Mouse (Mus musculus) hindbrain, embryonic 12.5 days (tissue): ENCODE results near the gene Wdr78. TPM values are rescaled to one million over a fixed set of nuclear protein-coding genes. Genes with fewer than 3 reads are reported as not detected.

Experiments used
- ATAC-seq: fragments of 200-750 bp; cut with Nextera tagmentation; 2 replicates; pipeline ENCODE4 v1.8.0; 2017; ENCODE audit warnings: moderate TSS enrichment; ENCODE audit not compliant: low FRiP score
- H3K27ac ChIP-seq: fragments of 300-500 bp; sonication (generic); 2 replicates; pipeline ENCODE4 v1.5.1; 2016; ENCODE audit warnings: mild to moderate bottlenecking
- H3K27me3 ChIP-seq: fragments of 300-500 bp; sonication (generic); 2 replicates; pipeline ENCODE4 v1.6.1; 2016; ENCODE audit warnings: mild to moderate bottlenecking
- H3K36me3 ChIP-seq: fragments of 300-500 bp; sonication (generic); 2 replicates; pipeline ENCODE4 v1.6.1; 2016; ENCODE audit warnings: mild to moderate bottlenecking
- H3K4me1 ChIP-seq: fragments of 300-500 bp; sonication (generic); 2 replicates; pipeline ENCODE4 v1.6.1; 2016
- H3K4me2 ChIP-seq: fragments of 300-500 bp; sonication (generic); replicated peaks from 2 replicates; pipeline ENCODE4 v1.6.1; 2016; ENCODE audit warnings: mild to moderate bottlenecking
- H3K4me3 ChIP-seq: fragments of 300-500 bp; sonication (generic); 2 replicates; pipeline ENCODE4 v1.5.1; 2016; ENCODE audit warnings: mild to moderate bottlenecking
- H3K9ac ChIP-seq: fragments of 300-500 bp; sonication (generic); 2 replicates; pipeline ENCODE4 v1.6.1; 2016; ENCODE audit warnings: mild to moderate bottlenecking, moderate library complexity
- H3K9me3 ChIP-seq: fragments of 300-500 bp; sonication (generic); replicated peaks from 2 replicates; pipeline ENCODE4 v1.6.1; 2016; ENCODE audit warnings: mild to moderate bottlenecking
- WGBS: fragments of 180-500 bp; shearing (Covaris S2); methylation state at CpG from one replicate; pipeline ENCODE4 v1.1.7; 2016; 5-methylcytosine and 5-hydroxymethylcytosine counted together
- polyA plus RNA-seq: library from polyadenylated mRNA; unstranded; fragments of >200 nt; fragmentation: Nextera tagmentation; extraction: Ambion mirVana; gene quantifications from 2 replicates; pipeline ENCODE4 v1.2.1, GENCODE M21; 2016

The Wdr78 gene
- polyA plus RNA-seq, 1 experiment from 2014 or later, result 7.8 TPM

DNA sequence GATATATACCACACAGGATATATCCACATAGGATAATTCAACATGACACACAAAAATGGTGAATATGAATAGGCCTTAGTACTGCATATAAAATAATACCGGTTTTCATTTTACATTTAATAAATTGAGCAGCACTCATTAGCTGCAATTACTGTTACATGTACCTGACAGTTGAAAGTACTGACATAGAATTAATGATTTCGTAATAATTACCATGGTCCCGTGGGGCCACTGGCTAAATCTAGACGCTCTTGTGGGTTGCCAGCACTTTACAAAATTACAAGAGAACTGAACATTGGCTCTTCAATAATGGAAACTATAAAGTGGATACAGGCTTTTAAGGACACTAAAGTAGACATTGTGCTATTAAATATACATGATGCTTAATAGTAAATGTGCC is 109.7 kb downstream of the Wdr78 start:
- Histone ChIP-seq H3K9me3 (no peaks in the 10 kb centered on the region), H3K4me1 (peaks cover 15% of the 10 kb centered on the region), H3K27ac (no peak overlapping the region), H3K9ac (no peak overlapping the region), H3K36me3 (no peaks in the 10 kb centered on the region), H3K27me3 (no peaks in the 10 kb centered on the region), H3K4me3 (no peak overlapping the region), H3K4me2 (no peak overlapping the region)
- 79% methylated on average over 4 of the region's 4 CpGs for WGBS
- no peak for ATAC-seq

DNA sequence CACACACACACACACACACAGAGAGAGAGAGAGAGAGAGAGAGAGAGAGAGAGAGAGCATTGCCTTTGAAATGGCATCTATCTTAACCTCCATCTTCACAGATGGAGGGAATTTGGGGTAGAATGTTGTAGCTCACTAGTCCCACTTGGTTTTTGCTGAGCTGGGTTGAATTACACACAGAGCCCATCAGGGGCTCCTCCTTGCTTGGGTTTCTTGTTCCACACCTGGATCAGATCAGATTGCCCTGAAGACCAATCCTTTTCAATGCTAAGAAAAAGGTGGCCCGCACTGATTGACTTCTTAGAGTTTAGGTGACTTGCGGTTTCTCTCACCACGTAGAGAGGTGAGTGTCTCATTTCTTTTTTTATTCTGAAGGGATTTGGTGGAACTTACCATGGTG is 122.7 kb downstream of the Wdr78 start:
- 78% methylated on average over 3 of the region's 3 CpGs for WGBS
- Histone ChIP-seq H3K27ac (no peak overlapping the region), H3K36me3 (no peaks in the 10 kb centered on the region), H3K9me3 (no peaks in the 10 kb centered on the region), H3K4me2 (no peak overlapping the region), H3K27me3 (no peaks in the 10 kb centered on the region), H3K9ac (no peak overlapping the region), H3K4me1 (no peaks in the 10 kb centered on the region), H3K4me3 (no peak overlapping the region)
- ATAC-seq, result no peak

DNA sequence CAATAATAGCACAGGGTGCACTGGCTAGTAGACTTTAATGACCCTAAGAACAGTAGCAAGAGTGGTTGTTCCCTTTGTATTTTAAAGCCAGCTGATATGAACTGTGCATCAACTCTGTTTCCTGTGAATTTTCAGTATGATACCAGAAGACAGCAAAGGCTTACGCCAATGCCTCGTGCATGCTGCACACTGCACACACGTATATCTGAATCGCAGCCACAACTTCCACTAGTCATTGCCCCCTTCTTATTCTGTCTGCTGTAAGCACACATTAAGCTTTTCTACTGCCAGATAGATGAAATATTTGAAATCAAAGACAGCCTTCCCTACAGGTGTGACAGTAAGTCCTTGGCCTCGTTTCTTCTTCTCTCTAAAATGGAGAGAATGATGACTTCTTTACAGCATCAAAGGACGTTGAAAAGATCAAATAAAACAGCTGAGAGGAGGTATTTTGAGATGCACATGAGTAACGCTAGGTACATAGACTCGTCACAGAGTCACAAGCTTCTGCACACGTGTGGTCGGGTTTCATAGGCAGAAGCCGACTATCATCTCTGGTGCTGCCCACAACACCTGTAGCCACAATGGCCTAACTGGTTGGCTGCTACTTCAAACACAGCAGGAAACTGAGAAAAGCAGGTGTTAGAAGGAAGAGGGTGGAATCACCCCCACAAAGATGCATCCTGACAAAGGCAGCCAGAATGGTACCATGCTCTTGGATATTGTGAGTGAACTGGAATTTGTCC is 123.6 kb downstream of the Wdr78 start:
- Histone ChIP-seq H3K4me3 (no peak overlapping the region), H3K4me2 (no peak overlapping the region), H3K36me3 (no peaks in the 10 kb centered on the region), H3K9ac (no peak overlapping the region), H3K27me3 (no peaks in the 10 kb centered on the region), H3K4me1 (no peaks in the 10 kb centered on the region), H3K9me3 (no peaks in the 10 kb centered on the region), H3K27ac (no peak overlapping the region)
- 84% methylated on average over 11 of the region's 11 CpGs for WGBS
- ATAC-seq, result no peak

- no peaks in the 10 kb centered on the region for H3K9me3 ChIP-seq
Measured at GRCm38 (mm10) chr4:102990016-102990415, 124.3 kb downstream of the Wdr78 start.

DNA sequence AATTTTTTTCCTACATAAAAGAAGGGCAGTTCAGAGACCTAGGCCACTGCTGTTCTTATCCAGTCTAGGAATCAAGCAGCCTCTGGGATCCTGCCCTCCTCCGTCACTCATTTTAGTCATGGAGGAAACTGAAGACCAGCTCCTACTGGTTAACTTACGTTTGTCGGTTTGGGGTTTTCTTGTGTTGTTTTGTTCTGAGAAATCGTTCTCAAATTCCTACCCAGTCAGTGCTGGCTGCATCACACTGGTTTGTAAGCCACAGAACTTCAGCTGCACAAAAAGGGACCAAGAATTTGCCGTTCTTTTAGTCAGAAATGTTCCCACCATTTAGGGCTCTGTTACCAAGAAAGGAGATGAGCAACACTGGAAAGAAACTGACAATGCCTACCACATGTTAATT is 125.0 kb downstream of the Wdr78 start:
- Histone ChIP-seq H3K27ac (no peak overlapping the region), H3K4me1 (no peaks in the 10 kb centered on the region), H3K9ac (no peak overlapping the region), H3K4me2 (no peak overlapping the region), H3K36me3 (no peaks in the 10 kb centered on the region), H3K27me3 (no peaks in the 10 kb centered on the region), H3K9me3 (no peaks in the 10 kb centered on the region), H3K4me3 (no peak overlapping the region)
- 76% methylated on average over 5 of the region's 5 CpGs for WGBS
- no peak for ATAC-seq

More at GRCm38 (mm10) chr4:102990016-102990415, 124.3 kb downstream of the Wdr78 start:
- Histone ChIP-seq H3K36me3 (no peaks in the 10 kb centered on the region), H3K4me2 (no peak overlapping the region), H3K9ac (no peak overlapping the region), H3K27ac (no peak overlapping the region), H3K4me1 (no peaks in the 10 kb centered on the region), H3K4me3 (no peak overlapping the region), H3K27me3 (no peaks in the 10 kb centered on the region)
- 82% methylated on average over 4 of the region's 4 CpGs for WGBS
- no peak for ATAC-seq

DNA sequence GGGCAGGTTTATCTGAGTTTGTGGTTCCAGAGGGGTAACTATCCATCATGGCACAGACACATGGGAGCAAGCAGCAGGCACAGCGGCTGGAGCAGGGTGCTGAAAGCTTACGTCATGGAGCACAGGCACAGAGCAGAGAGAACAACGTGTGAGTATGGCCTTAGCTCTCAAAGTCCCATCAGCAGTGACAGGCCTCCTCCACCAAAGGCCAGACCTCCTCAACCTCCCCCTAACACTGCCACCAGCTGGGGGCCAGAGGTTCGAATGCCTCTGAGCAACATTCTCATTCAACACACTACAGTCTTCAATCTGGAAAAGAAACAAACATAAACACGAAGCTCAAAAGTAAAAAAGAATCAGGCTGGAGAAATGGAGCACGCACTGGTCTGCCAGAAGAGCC is 125.8 kb downstream of the Wdr78 start:
- Histone ChIP-seq H3K9ac (no peak overlapping the region), H3K4me3 (no peak overlapping the region), H3K27me3 (no peaks in the 10 kb centered on the region), H3K36me3 (no peaks in the 10 kb centered on the region), H3K4me2 (no peak overlapping the region), H3K9me3 (no peaks in the 10 kb centered on the region), H3K27ac (no peak overlapping the region), H3K4me1 (no peaks in the 10 kb centered on the region)
- no peak for ATAC-seq
- 80% methylated on average over 6 of the region's 6 CpGs for WGBS

Other genes with a start within 250 kb of the Wdr78 start
- gene Tctex1d1, start 135.9 kb downstream of the Wdr78 start, polyA plus RNA-seq, result 3.6 and 4.5 TPM in 2 replicates
- 0.32 and 0.63 TPM in 2 replicates for gene Insl5, start 87.7 kb downstream of the Wdr78 start, polyA plus RNA-seq
- gene Mier1, start 165 bp downstream of the Wdr78 start, polyA plus RNA-seq, result 46.1 and 47.8 TPM in 2 replicates
- gene Slc35d1, start 100.6 kb upstream of the Wdr78 start, polyA plus RNA-seq, result 12.7 and 12.8 TPM in 2 replicates
- not detected in 2 replicates for gene 4921539E11Rik, start 176.3 kb upstream of the Wdr78 start, polyA plus RNA-seq
- gene Oma1, start 199.3 kb upstream of the Wdr78 start, polyA plus RNA-seq, result 13.1 and 13.6 TPM in 2 replicates